Comparison of ENCODE assay signal across 14 mouse cellular contexts in the genomic region with DNA sequence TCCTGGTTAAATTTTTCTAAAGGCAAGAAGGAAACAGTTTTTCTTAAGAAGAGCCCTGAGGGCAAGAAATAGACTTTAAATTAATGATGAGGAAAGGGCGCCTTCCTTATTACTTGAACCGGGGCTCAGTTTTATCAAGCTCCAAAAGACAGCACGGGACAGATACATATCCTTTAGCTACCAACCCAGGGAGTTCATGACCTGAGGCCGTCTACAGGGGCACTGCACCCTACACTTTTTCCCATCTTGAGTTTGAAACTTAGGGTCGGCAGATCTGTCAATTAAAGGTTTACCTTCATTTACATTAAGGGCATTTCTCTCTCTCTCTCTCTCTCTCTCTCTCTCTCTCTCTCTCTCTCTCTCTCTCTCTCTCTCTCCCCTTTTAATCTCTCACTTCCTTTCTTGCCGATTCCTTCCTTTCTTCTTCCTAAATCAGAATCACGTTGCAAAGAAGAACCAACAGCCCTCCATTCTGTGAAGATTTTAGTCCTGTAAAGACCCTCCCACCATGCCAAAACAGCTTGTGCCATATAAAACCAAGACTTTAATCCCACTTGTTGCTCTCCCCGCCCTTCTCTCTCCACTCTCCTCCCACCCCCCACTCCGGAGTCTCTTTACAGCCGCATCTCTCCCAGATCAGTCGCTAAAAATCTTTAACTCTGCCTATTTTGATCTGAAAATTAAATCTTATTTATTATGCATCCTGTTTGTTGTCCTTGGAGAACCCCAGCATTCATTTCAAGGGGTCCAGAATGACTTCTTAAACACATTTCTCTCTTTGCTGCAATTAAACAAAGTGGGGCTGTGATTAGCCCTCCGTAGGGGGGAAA.
DNase-seq lines count a peak whose midpoint lies in the region; ATAC-seq and TF ChIP-seq lines count a peak whose summit lies in the region.
"Had no signal": no experiment of that assay in that cellular context is flagged by ENCODE, and none has a peak within 500 bp of the region (broad histone marks: within the 10 kb centered on the region; RNA-seq: fewer than 3 reads in every experiment).

No protein-coding gene starts in this region.

- no peak for DNase-seq in heart, adult 9 months (ENCODE audit: low spot score in 2 of 2)
- peak; percentile 46 for DNase-seq in brain, embryonic 14.5 days (ENCODE audit: low read depth)
- DNase-seq in forebrain, embryonic 11.5 days (ENCODE audit: low spot score), result peak; percentile 72
- no peak for DNase-seq in spleen, postnatal 14 days (ENCODE audit: low spot score in 2 of 2)
- no peak for DNase-seq in gastrocnemius, adult 2 months
- DNase-seq: adrenal gland, adult 8-10 months; cerebellum, adult 11 months; gastrocnemius, postnatal 25 days; lung, adult 18-20 months; thymus, postnatal 14 days had no signal

- peak overlapping the region; percentile 56 for H3K4me2 ChIP-seq in heart, embryonic 12.5 days
- H3K4me2 ChIP-seq in forebrain, embryonic 11.5 days (ENCODE audit: low read depth, low read length, severe bottlenecking), result peak overlapping the region; percentile 24; the same call in 1 of the 2 replicates
- peak overlapping the region; percentile 46 for H3K4me2 ChIP-seq in limb, embryonic 12.5 days

- TF ChIP-seq POLR2A in brain, embryonic 14.5 days (IDR thresholded peaks at IDR 0.05; ENCODE audit: borderline replicate concordance, extremely low read depth, insufficient read depth, insufficient read length, poor library complexity, severe bottlenecking), result no peak

- no peaks in the 10 kb centered on the region for H3K4me1 ChIP-seq in heart, embryonic 12.5 days (replicated peaks)
- H3K4me1 ChIP-seq in forebrain, embryonic 11.5 days (replicated peaks; ENCODE audit: control insufficient read depth, insufficient read depth, low read length), result peaks cover 15% of the 10 kb centered on the region; the same call in 1 of the 2 replicates
- H3K4me1 ChIP-seq in limb, embryonic 12.5 days (replicated peaks), result peaks cover 21% of the 10 kb centered on the region

- H3K27ac ChIP-seq in heart, embryonic 12.5 days (ENCODE audit: poor library complexity, severe bottlenecking), result no peak overlapping the region
- peak overlapping the region; percentile 6; the same call in 1 of the 2 replicates for H3K27ac ChIP-seq in forebrain, embryonic 11.5 days (ENCODE audit: low read depth, low read length)
- H3K27ac ChIP-seq in limb, embryonic 12.5 days, result no peak overlapping the region
- H3K27ac ChIP-seq in gastrocnemius, adult 2 months, result no peak overlapping the region
- H3K27ac ChIP-seq: kidney, postnatal 0 days had no signal

- no peaks in the 10 kb centered on the region for H3K9me3 ChIP-seq in heart, embryonic 12.5 days (replicated peaks)
- no peaks in the 10 kb centered on the region for H3K9me3 ChIP-seq in forebrain, embryonic 11.5 days (ENCODE audit: control insufficient read depth, low read length)
- no peaks in the 10 kb centered on the region for H3K9me3 ChIP-seq in limb, embryonic 12.5 days

- H3K4me3 ChIP-seq in heart, embryonic 12.5 days, result peak overlapping the region; percentile 25
- H3K4me3 ChIP-seq in forebrain, embryonic 11.5 days (ENCODE audit: low read depth, low read length), result no peak overlapping the region
- peak overlapping the region; percentile 6; the same call in 1 of the 2 replicates for H3K4me3 ChIP-seq in limb, embryonic 12.5 days (replicated peaks)
- H3K4me3 ChIP-seq in gastrocnemius, adult 2 months, result no peak overlapping the region

- H3K9ac ChIP-seq in heart, embryonic 12.5 days, result 0 out of 2 replicates have a peak overlapping the region, but pooled peaks have one; percentile 5
- no peak overlapping the region for H3K9ac ChIP-seq in forebrain, embryonic 11.5 days (ENCODE audit: low read length)
- no peak overlapping the region for H3K9ac ChIP-seq in limb, embryonic 12.5 days (replicated peaks)

- H3K36me3 ChIP-seq in heart, embryonic 12.5 days, result no peaks in the 10 kb centered on the region
- no peaks in the 10 kb centered on the region for H3K36me3 ChIP-seq in forebrain, embryonic 11.5 days (ENCODE audit: control insufficient read depth, insufficient read depth, low read length)
- H3K36me3 ChIP-seq in limb, embryonic 12.5 days, result no peaks in the 10 kb centered on the region

- WGBS in heart, embryonic 12.5 days, result 10% methylated on average over 12 of the region's 12 CpGs
- WGBS in forebrain, embryonic 11.5 days, result 2% methylated on average over 12 of the region's 12 CpGs
- WGBS in limb, embryonic 12.5 days, result 4% methylated on average over 12 of the region's 12 CpGs

- no peak for TF ChIP-seq CTCF in brain, embryonic 14.5 days (IDR thresholded peaks at IDR 0.05; ENCODE audit: borderline replicate concordance, extremely low read depth, insufficient read depth, insufficient read length)
- no peak for TF ChIP-seq CTCF in gastrocnemius, adult 2 months (IDR thresholded peaks at IDR 0.05)

- peaks cover 4% of the 10 kb centered on the region; the same call in 1 of the 2 replicates for H3K27me3 ChIP-seq in heart, embryonic 12.5 days (replicated peaks)
- H3K27me3 ChIP-seq in forebrain, embryonic 11.5 days (ENCODE audit: control insufficient read depth, insufficient read depth, low read length), result peaks cover 42% of the 10 kb centered on the region
- H3K27me3 ChIP-seq in limb, embryonic 12.5 days, result peaks cover 5% of the 10 kb centered on the region

- ATAC-seq in heart, embryonic 12.5 days (ENCODE audit: insufficient number of reproducible peaks, low FRiP score), result no peak
- ATAC-seq in forebrain, embryonic 11.5 days (replicated peaks; ENCODE audit: low FRiP score), result peak; percentile 72
- no peak; the same call in 1 of the 2 replicates for ATAC-seq in limb, embryonic 12.5 days (ENCODE audit: insufficient number of reproducible peaks, insufficient read depth, low FRiP score, low TSS enrichment, low read depth)
- ATAC-seq in megakaryocyte progenitor cell, adult 5-6 weeks (replicated peaks; ENCODE audit: poor library complexity), result no peak

- intact Hi-C loops in gastrocnemius, adult 2 months (cut with DNase I), result no loop called here

Comparison
In these comparisons a context has a peak if more than half of its experiments do, and no peak if none do; other contexts are left out.
1. H3K4me3 ChIP-seq: peak in heart, embryonic 12.5 days (single experiment) and limb, embryonic 12.5 days (single experiment); none in forebrain, embryonic 11.5 days (single experiment) and gastrocnemius, adult 2 months (single experiment).
2. DNase-seq: peak in brain, embryonic 14.5 days (single experiment) and forebrain, embryonic 11.5 days (single experiment); none in heart, adult 9 months (0 of 2), spleen, postnatal 14 days (0 of 2) and gastrocnemius, adult 2 months (single experiment).
3. Peak in every context shown above with its lines, with median percentiles within 50 percentile points of each other: H3K4me2 ChIP-seq.